7 mouse cellular contexts compared by ENCODE assay signal in the genomic region with DNA sequence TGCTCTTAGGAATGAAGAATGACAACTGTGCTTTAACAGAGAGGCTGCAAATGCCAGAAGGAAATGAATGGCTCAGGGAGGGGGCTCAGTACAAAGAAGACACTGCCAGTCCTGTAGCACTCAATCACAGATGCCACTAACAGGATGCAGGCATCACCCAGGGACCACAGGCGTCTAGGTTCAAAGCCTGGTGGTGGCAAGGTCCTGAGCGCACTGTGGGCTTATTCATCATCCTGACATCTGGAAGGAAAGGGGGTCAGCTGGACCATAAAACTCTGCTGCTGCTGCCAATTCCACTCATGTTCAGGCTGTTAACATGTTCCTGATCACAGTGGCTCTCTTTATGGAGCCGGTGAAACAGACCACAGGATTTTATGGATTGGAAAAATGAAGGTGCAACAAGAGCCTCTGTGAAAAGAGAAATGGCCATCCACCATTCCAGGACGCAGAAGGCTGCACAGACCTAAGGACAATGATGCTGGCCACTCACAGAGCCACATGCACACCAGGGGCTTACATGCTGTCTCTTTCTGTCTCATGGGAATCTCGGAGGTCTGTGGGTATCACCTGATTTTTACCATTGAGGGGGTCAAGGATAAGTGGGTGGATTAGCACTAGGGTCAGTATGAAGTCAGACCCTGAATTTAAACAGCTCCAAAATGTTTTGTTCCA.
DNase-seq lines count a peak whose midpoint lies in the region; ATAC-seq lines count a peak whose summit lies in the region.

No protein-coding gene starts in this region.

- H3K9me3 ChIP-seq in hindbrain, embryonic 11.5 days (ENCODE audit: control insufficient read depth, low read length), result no peaks in the 10 kb centered on the region
- no peaks in the 10 kb centered on the region for H3K9me3 ChIP-seq in limb, embryonic 10.5 days (replicated peaks)

- WGBS in hindbrain, embryonic 11.5 days, result 33% methylated on average over 5 of the region's 5 CpGs
- 7% methylated on average over 5 of the region's 5 CpGs for WGBS in limb, embryonic 10.5 days

- H3K4me3 ChIP-seq in hindbrain, embryonic 11.5 days (ENCODE audit: low read depth, low read length), result no peak overlapping the region
- no peak overlapping the region for H3K4me3 ChIP-seq in limb, embryonic 10.5 days

- no peaks in the 10 kb centered on the region for H3K4me1 ChIP-seq in hindbrain, embryonic 11.5 days (replicated peaks; ENCODE audit: control insufficient read depth, insufficient read depth, low read length)
- H3K4me1 ChIP-seq in limb, embryonic 10.5 days, result peaks cover 43% of the 10 kb centered on the region

- H3K36me3 ChIP-seq in hindbrain, embryonic 11.5 days (ENCODE audit: control insufficient read depth, insufficient read depth, low read length), result no peaks in the 10 kb centered on the region
- no peaks in the 10 kb centered on the region for H3K36me3 ChIP-seq in limb, embryonic 10.5 days

- DNase-seq in Muller cell, postnatal 12 days (ENCODE audit: inconsistent ontology term), result peak; percentile 55
- DNase-seq in adrenal gland, postnatal 14 days, result peak; percentile 38
- DNase-seq in hindbrain, embryonic 11.5 days (ENCODE audit: low spot score), result peak; percentile 40
- DNase-seq in limb, embryonic 10.5 days (ENCODE audit: low spot score), result peak; percentile 82
- DNase-seq in ovary, postnatal 14 days (ENCODE audit: low spot score), result no peak
- no peak for DNase-seq in left cerebral cortex, adult 11 months (ENCODE audit: low spot score)
- DNase-seq in urinary bladder, postnatal 4 days (ENCODE audit: low spot score in 2 of 2), result no peak

- H3K27me3 ChIP-seq in hindbrain, embryonic 11.5 days (ENCODE audit: control insufficient read depth, insufficient read depth, low read length), result no peaks in the 10 kb centered on the region
- peaks cover 51% of the 10 kb centered on the region for H3K27me3 ChIP-seq in limb, embryonic 10.5 days (ENCODE audit: low read depth, poor library complexity, severe bottlenecking)

- ATAC-seq in hindbrain, embryonic 11.5 days (ENCODE audit: low FRiP score), result peak; percentile 74

- H3K27ac ChIP-seq in hindbrain, embryonic 11.5 days (ENCODE audit: low read depth, low read length), result no peak overlapping the region
- H3K27ac ChIP-seq in limb, embryonic 10.5 days, result 0 out of 2 replicates have a peak overlapping the region, but pooled peaks have one; percentile 31

- H3K4me2 ChIP-seq in hindbrain, embryonic 11.5 days (replicated peaks; ENCODE audit: low read depth, low read length), result no peak overlapping the region

- no peak overlapping the region for H3K9ac ChIP-seq in hindbrain, embryonic 11.5 days (ENCODE audit: low read depth, low read length)

Comparison
In these comparisons a context has a peak if more than half of its experiments do, and no peak if none do; other contexts are left out.
1. DNase-seq: peak in Muller cell, postnatal 12 days (single experiment), adrenal gland, postnatal 14 days (single experiment), hindbrain, embryonic 11.5 days (single experiment) and limb, embryonic 10.5 days (single experiment); none in ovary, postnatal 14 days (single experiment), left cerebral cortex, adult 11 months (single experiment) and urinary bladder, postnatal 4 days (0 of 2).